Mouse (Mus musculus) forebrain, embryonic 14.5 days (tissue): ENCODE measurements around the gene Fbxo3. TPM values are rescaled to one million over a fixed set of nuclear protein-coding genes. Genes with fewer than 3 reads are reported as not detected.
A peak's percentile ranks its signal among the peaks of the same experiment; 100 is the strongest.
"Not testable (repeated sequence)": the region's sequence is repeated elsewhere in the genome, so short reads cannot be mapped to it uniquely, and the experiment has no call there.

Experiments
- ATAC-seq: fragments of 200-750 bp; cut with Nextera tagmentation; 2 replicates; pipeline ENCODE4 v1.8.0; 2017; ENCODE audit warnings: mild to moderate bottlenecking, moderate library complexity
- DNase-seq: peaks from one replicate; pipeline ENCODE4 v3.0.0-alpha.2; 2015; ENCODE audit warnings: low spot score
- H3K27ac ChIP-seq: fragments of 300-500 bp; sonication (generic); 2 replicates; pipeline ENCODE4 v1.5.1; 2014; ENCODE audit warnings: low read depth, mild to moderate bottlenecking, control low read depth, low read length, moderate library complexity
- H3K27me3 ChIP-seq: fragments of 300-500 bp; sonication (generic); replicated peaks from 2 replicates; pipeline ENCODE4 v1.6.1; 2014; ENCODE audit warnings: low read length, control low read depth, mixed read lengths; ENCODE audit not compliant: control insufficient read depth, insufficient read depth
- H3K36me3 ChIP-seq: fragments of 300-500 bp; sonication (generic); 2 replicates; pipeline ENCODE4 v1.6.1; 2014; ENCODE audit warnings: low read length, control low read depth; ENCODE audit not compliant: control insufficient read depth, insufficient read depth
- H3K4me1 ChIP-seq: fragments of 300-500 bp; sonication (generic); 2 replicates; pipeline ENCODE4 v1.6.1; 2014; ENCODE audit warnings: antibody characterized with exemption, low read length, control low read depth; ENCODE audit not compliant: control insufficient read depth, insufficient read depth
- H3K4me2 ChIP-seq: fragments of 300-500 bp; sonication (generic); 2 replicates; pipeline ENCODE4 v1.6.1; 2014; ENCODE audit warnings: mild to moderate bottlenecking, control low read depth, low read length
- H3K4me3 ChIP-seq: fragments of 300-500 bp; sonication (generic); 2 replicates; pipeline ENCODE4 v1.5.1; 2014; ENCODE audit warnings: low read depth, low read length, control low read depth
- H3K9ac ChIP-seq: fragments of 300-500 bp; sonication (generic); 2 replicates; pipeline ENCODE4 v1.6.1; 2014; ENCODE audit warnings: mild to moderate bottlenecking, low read length, control low read depth, moderate library complexity
- H3K9me3 ChIP-seq: fragments of 300-500 bp; sonication (generic); replicated peaks from 2 replicates; pipeline ENCODE4 v1.6.1; 2016; ENCODE audit warnings: low read length, control low read depth, mixed read lengths; ENCODE audit not compliant: control insufficient read depth
- WGBS: fragments of 180-500 bp; shearing (Covaris S2); extraction: QIAGEN DNeasy Blood & Tissue Kit; methylation state at CpG from one replicate; pipeline ENCODE4 v1.1.7; 2014; 5-methylcytosine and 5-hydroxymethylcytosine counted together
- polyA plus RNA-seq: library from polyadenylated mRNA; unstranded; fragments of >200 nt; fragmentation: Nextera tagmentation; extraction: Ambion mirVana; gene quantifications from 2 replicates; pipeline ENCODE4 v1.2.1, GENCODE M21; 2014

The Fbxo3 gene
- polyA plus RNA-seq, 1 experiment from 2014 or later, result 56.5 TPM

DNA sequence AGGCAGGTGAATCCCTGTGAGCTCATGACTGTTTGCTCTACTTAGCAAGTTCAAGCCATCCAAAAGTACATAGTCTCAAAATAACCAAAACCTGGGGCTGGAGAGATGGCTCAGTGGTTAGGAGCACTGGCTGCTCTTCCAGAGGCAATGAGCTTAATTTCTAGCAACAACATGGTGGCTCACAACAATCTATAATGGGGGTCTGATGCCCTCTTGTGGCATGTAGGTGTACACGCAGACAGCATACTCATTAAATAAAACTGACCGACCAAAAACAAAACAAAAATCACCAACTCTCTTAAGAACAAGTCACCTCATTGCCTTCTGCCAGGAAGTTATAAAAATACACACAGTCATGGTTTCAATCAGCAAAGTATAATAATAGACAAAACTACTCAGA is 26.4 kb upstream of the Fbxo3 start:
- H3K4me3 ChIP-seq, result no peak overlapping the region
- no peaks in the 10 kb centered on the region for H3K9me3 ChIP-seq
- H3K36me3 ChIP-seq, result no peaks in the 10 kb centered on the region
- no peaks in the 10 kb centered on the region for H3K27me3 ChIP-seq
- H3K4me2 ChIP-seq, result no peak overlapping the region
- no peaks in the 10 kb centered on the region for H3K4me1 ChIP-seq
- H3K27ac ChIP-seq, result no peak overlapping the region
- peak; percentile 42 for DNase-seq
- ATAC-seq, result no peak
- WGBS, result 19% methylated on average over 2 of the region's 2 CpGs
- H3K9ac ChIP-seq, result no peak overlapping the region

- Histone ChIP-seq H3K27me3 (no peaks in the 10 kb centered on the region), H3K9me3 (no peaks in the 10 kb centered on the region), H3K4me2 (no peak overlapping the region), H3K9ac (no peak overlapping the region), H3K27ac (no peak overlapping the region), H3K4me1 (no peaks in the 10 kb centered on the region), H3K4me3 (no peak overlapping the region), H3K36me3 (no peaks in the 10 kb centered on the region)
- DNase-seq, result no peak
- 79% methylated on average over 4 of the region's 4 CpGs for WGBS
- ATAC-seq, result no peak
Observed at GRCm38 (mm10) chr2:104001861-104002260, 25.7 kb upstream of the Fbxo3 start.

- WGBS, result 32% methylated on average over 16 of the region's 16 CpGs
- Histone ChIP-seq H3K4me3 (no peak overlapping the region), H3K36me3 (no peaks in the 10 kb centered on the region), H3K27ac (no peak overlapping the region), H3K4me1 (no peaks in the 10 kb centered on the region), H3K27me3 (no peaks in the 10 kb centered on the region), H3K9ac (no peak overlapping the region), H3K4me2 (no peak overlapping the region), H3K9me3 (no peaks in the 10 kb centered on the region)
- peak; percentile 40; the same call in 1 of the 2 replicates for ATAC-seq
- peak; percentile 68 for DNase-seq
Observed at GRCm38 (mm10) chr2:104002711-104003413, 24.7 kb upstream of the Fbxo3 start.

DNA sequence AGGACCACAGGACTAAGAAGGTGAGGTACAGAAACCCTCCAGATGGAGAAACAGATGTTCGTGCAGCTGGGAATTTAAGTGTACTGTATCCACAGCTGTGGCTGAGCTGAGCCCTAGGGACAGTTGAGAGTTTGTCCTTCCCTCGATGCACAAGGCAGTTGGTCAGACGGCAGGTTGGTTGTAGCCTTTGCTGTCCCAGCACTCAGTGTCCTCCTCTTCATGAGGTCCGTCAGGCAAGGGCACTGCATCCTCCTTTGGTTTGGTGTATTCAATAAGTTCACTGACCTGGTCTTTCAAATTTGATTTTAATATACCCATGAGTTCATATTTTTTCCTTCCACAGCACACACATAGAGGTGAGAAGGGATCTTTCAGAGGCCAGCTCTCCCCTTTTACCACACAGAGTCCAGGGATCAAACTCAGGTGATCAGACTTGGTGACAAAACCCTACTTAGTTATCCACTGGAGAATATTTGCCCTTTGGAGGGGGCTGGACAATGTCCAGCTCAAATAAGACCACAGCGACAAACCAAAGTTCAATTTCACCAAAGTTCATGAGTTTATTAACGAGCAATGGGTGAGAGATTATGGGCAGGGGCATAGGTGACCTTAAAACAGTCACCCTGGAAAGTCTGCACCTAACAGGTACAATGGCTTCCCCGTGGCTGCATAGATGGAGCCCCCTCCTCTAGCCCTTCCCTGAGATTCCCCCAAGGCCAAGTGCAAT is 19.6 kb upstream of the Fbxo3 start:
- WGBS, result 86% methylated on average over 7 of the region's 7 CpGs
- Histone ChIP-seq H3K27ac (no peak overlapping the region), H3K9me3 (no peaks in the 10 kb centered on the region), H3K9ac (no peak overlapping the region), H3K27me3 (no peaks in the 10 kb centered on the region), H3K4me1 (no peaks in the 10 kb centered on the region), H3K36me3 (no peaks in the 10 kb centered on the region), H3K4me3 (no peak overlapping the region), H3K4me2 (no peak overlapping the region)
- no peak for ATAC-seq
- DNase-seq, result no peak

DNA sequence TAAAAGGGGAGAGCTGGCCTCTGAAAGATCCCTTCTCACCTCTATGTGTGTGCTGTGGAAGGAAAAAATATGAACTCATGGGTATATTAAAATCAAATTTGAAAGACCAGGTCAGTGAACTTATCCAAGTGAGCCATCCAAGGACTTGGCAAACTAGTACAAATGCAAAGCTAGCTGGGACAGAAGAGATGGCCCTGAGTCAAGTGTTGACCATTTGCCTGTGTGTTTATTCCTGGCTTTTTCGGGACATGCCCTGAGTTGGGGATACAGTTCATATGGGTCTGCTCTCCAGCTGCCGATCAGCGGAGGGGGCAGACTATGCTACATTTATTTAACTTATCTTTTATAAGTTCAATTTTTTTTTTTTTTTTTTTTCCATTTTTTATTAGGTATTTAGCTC is 18.7 kb upstream of the Fbxo3 start:
- DNase-seq, H3K4me1 ChIP-seq, ATAC-seq, H3K4me3 ChIP-seq, H3K4me2 ChIP-seq, H3K9me3 ChIP-seq, H3K9ac ChIP-seq, H3K27ac ChIP-seq, H3K36me3 ChIP-seq, H3K27me3 ChIP-seq: not testable (repeated sequence)
- WGBS, result 96% methylated on average over 3 of the region's 3 CpGs

- Histone ChIP-seq H3K27ac (no peak overlapping the region), H3K27me3 (no peaks in the 10 kb centered on the region), H3K36me3 (no peaks in the 10 kb centered on the region), H3K4me1 (no peaks in the 10 kb centered on the region; the same call in 1 of the 2 replicates), H3K9ac (no peak overlapping the region), H3K4me2 (no peak overlapping the region), H3K9me3 (no peaks in the 10 kb centered on the region), H3K4me3 (no peak overlapping the region)
- no peak for ATAC-seq
- DNase-seq, result no peak
- WGBS, result 83% methylated on average over 7 of the region's 7 CpGs
Observed at GRCm38 (mm10) chr2:104023096-104023495, 4.4 kb upstream of the Fbxo3 start.

- DNase-seq, result no peak
- no peak overlapping the region for H3K9ac ChIP-seq
- H3K9me3 ChIP-seq, result no peaks in the 10 kb centered on the region
- H3K36me3 ChIP-seq, result no peaks in the 10 kb centered on the region
- H3K4me1 ChIP-seq, result peaks cover 11% of the 10 kb centered on the region
- H3K27ac ChIP-seq, result no peak overlapping the region
- no peak overlapping the region for H3K4me3 ChIP-seq
- ATAC-seq, result no peak
- H3K4me2 ChIP-seq, result no peak overlapping the region
- WGBS, result 94% methylated on average over 4 of the region's 4 CpGs
- H3K27me3 ChIP-seq, result no peaks in the 10 kb centered on the region
Observed at GRCm38 (mm10) chr2:104024656-104025055, 2.9 kb upstream of the Fbxo3 start.

DNA sequence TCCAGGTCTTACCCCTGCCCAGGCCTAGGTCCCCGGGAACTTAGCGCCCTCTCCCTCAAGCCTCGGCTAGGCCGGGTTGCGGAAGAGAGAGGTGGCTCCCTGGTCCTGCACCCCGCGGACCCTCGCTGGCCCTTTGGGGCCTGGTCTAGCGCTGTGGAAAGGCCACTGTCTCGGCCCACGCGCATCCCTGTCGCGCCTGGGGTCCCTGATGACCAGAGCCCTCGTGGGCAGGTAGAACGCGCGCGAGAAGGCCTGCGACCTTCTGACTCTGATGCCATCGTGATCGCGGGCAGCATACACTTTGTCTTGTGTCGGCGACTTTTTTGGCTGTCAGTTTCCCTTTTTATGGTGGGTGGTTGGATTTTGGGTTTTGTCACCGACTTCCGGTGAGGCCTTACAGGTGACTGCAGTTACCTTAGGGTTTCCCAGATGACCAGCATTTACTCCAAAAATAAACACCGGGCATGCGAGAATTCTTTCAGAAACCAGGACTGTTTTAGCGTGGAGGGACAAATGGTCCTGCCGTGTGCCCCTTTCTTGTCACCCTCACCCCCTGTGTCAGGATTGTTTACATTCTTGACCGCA is 710 bp downstream of the Fbxo3 start, which contains the start of gene 4931422A03Rik:
4931422A03Rik (minus strand) TSS at position 223 of the 585 bp plus-strand sequence.
- H3K27me3 ChIP-seq, result no peaks in the 10 kb centered on the region
- H3K27ac ChIP-seq, result peak within 1 kb of the TSS; percentile 39; the same call in 1 of the 2 replicates
- peak within 1 kb of the TSS; percentile 85 for H3K4me3 ChIP-seq
- peak within 1 kb of the TSS; percentile 93 for H3K9ac ChIP-seq
- peaks cover 7% of the 10 kb centered on the region for H3K36me3 ChIP-seq
- peaks cover 14% of the 10 kb centered on the region for H3K4me1 ChIP-seq
- whole genome bisulfite sequencing, result 1% methylated on average over 32 of the region's 32 CpGs
- ATAC-seq, result peak; percentile 71
- no peaks in the 10 kb centered on the region for H3K9me3 ChIP-seq
- DNase-seq, result peak; percentile 17
- H3K4me2 ChIP-seq, result peak within 1 kb of the TSS; percentile 84
